Mouse (Mus musculus) liver, embryonic 16.5 days (tissue): ENCODE data around the gene Mr1. TPM values are rescaled to one million over a fixed set of nuclear protein-coding genes. Genes with fewer than 3 reads are reported as not detected.

Experiments
- ATAC-seq: fragments of 200-750 bp; cut with Nextera tagmentation; 2 replicates; pipeline ENCODE4 v1.8.0; 2017; ENCODE audit warnings: low read depth, mild to moderate bottlenecking, moderate number of reproducible peaks, moderate library complexity
- H3K27ac ChIP-seq: fragments of 300-500 bp; sonication (generic); 2 replicates; pipeline ENCODE4 v1.5.1; 2014; ENCODE audit warnings: mild to moderate bottlenecking, low read length
- H3K27me3 ChIP-seq: fragments of 300-500 bp; sonication (generic); 2 replicates; pipeline ENCODE4 v1.6.1; 2014; ENCODE audit warnings: low read depth, low read length, mixed read lengths; ENCODE audit not compliant: control insufficient read depth, insufficient read depth
- H3K36me3 ChIP-seq: fragments of 300-500 bp; sonication (generic); 2 replicates; pipeline ENCODE4 v1.6.1; 2014; ENCODE audit warnings: mild to moderate bottlenecking; ENCODE audit not compliant: control insufficient read depth, insufficient read depth
- H3K4me1 ChIP-seq: fragments of 300-500 bp; sonication (generic); 2 replicates; pipeline ENCODE4 v1.6.1; 2014; ENCODE audit warnings: low read depth, low read length, mixed read lengths; ENCODE audit not compliant: control insufficient read depth
- H3K4me2 ChIP-seq: fragments of 300-500 bp; sonication (generic); 2 replicates; pipeline ENCODE4 v1.6.1; 2014; ENCODE audit warnings: low read depth, low read length, mixed read lengths
- H3K4me3 ChIP-seq: fragments of 300-500 bp; sonication (generic); 2 replicates; pipeline ENCODE4 v1.5.1; 2014; ENCODE audit warnings: low read depth, mild to moderate bottlenecking, low read length
- H3K9ac ChIP-seq: fragments of 300-500 bp; sonication (generic); 2 replicates; pipeline ENCODE4 v1.6.1; 2014; ENCODE audit warnings: low read depth, low read length
- H3K9me3 ChIP-seq: fragments of 300-500 bp; sonication (generic); replicated peaks from 2 replicates; pipeline ENCODE4 v1.6.1; 2016; ENCODE audit warnings: low read length; ENCODE audit not compliant: control insufficient read depth
- WGBS: fragments of 180-500 bp; shearing (Covaris S2); extraction: QIAGEN DNeasy Blood & Tissue Kit; methylation state at CpG from one replicate; pipeline ENCODE4 v1.1.7; 2014; ENCODE audit not compliant: insufficient replicate concordance; 5-methylcytosine and 5-hydroxymethylcytosine counted together
- polyA plus RNA-seq: library from polyadenylated mRNA; unstranded; fragments of >200 nt; fragmentation: Nextera tagmentation; extraction: Ambion mirVana; gene quantifications from 2 replicates; pipeline ENCODE4 v1.2.1, GENCODE M21; 2015

The Mr1 gene
- polyA plus RNA-seq, 1 experiment from 2014 or later: 1.1 TPM

DNA sequence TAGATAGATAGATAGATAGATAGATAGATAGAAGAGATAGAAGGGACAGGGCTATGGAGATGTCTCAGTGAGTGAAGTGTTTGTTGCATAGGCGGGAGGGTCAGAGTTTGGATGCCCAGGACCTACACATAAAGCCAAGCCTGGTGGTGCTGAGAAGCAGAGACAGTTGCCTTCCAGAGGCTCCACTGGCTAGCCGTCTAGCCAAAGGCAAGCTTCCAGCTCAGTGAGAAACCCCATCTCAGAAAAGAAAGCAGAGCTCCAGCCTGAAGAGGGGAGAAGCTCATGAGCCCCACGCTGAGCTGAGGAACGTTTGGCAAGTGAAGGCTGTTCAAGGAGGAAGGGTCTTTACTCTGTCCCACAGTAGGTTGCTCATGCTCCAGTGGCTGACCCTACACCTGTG, 44.0 kb downstream of the Mr1 start:
- Histone ChIP-seq H3K4me2 (no peak overlapping the region), H3K9ac (no peak overlapping the region), H3K27me3 (no peaks in the 10 kb centered on the region), H3K9me3 (no peaks in the 10 kb centered on the region), H3K4me3 (no peak overlapping the region), H3K27ac (no peak overlapping the region), H3K4me1 (peaks cover 4% of the 10 kb centered on the region; the same call in 1 of the 2 replicates), H3K36me3 (no peaks in the 10 kb centered on the region)
- 63% methylated on average over 4 of the region's 4 CpGs for WGBS
- ATAC-seq: no peak

DNA sequence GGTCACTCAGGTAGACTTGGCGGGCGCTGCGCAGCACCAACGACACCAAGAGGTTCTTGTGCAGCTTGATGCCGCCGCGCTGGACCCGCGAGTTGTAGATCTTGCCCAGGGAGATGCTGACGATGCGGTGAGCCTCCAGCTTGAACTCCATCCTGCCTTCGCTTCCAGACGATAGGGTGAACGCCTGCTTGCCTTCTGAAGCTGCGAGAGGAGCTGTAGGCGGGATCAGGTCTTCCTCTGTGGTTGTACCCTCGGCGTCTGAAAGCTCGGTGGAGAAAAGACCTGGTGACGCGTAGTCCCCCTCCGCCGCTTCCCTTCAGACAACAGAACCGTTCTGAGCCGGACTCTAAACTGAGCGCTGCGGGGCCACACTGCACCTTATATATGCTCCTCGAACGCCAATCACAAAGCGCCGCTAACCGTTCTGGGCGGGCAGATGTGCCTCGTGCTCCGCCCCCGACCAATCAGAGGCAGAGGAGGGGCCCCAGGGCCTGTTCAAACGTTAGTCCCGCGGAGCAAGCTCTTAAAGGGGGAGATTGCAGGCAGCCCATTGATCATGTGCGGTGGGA, 47.2 kb downstream of the Mr1 start, which contains the start of gene Ier5:
Ier5 (minus strand) TSS at position 357 of the 569 bp plus-strand sequence.
- H3K9me3 ChIP-seq: no peaks in the 10 kb centered on the region
- under 1% methylated on average over 40 of the region's 40 CpGs for WGBS
- peaks cover 5% of the 10 kb centered on the region; the same call in 1 of the 2 replicates for H3K4me1 ChIP-seq
- H3K27me3 ChIP-seq: no peaks in the 10 kb centered on the region
- peak within 1 kb of the TSS; percentile 94 for H3K27ac ChIP-seq
- H3K36me3 ChIP-seq: no peaks in the 10 kb centered on the region
- peak within 1 kb of the TSS; percentile 96 for H3K4me3 ChIP-seq
- H3K4me2 ChIP-seq: peak within 1 kb of the TSS; percentile 69
- peak; percentile 91 for ATAC-seq
- peak within 1 kb of the TSS; percentile 99 for H3K9ac ChIP-seq

DNA sequence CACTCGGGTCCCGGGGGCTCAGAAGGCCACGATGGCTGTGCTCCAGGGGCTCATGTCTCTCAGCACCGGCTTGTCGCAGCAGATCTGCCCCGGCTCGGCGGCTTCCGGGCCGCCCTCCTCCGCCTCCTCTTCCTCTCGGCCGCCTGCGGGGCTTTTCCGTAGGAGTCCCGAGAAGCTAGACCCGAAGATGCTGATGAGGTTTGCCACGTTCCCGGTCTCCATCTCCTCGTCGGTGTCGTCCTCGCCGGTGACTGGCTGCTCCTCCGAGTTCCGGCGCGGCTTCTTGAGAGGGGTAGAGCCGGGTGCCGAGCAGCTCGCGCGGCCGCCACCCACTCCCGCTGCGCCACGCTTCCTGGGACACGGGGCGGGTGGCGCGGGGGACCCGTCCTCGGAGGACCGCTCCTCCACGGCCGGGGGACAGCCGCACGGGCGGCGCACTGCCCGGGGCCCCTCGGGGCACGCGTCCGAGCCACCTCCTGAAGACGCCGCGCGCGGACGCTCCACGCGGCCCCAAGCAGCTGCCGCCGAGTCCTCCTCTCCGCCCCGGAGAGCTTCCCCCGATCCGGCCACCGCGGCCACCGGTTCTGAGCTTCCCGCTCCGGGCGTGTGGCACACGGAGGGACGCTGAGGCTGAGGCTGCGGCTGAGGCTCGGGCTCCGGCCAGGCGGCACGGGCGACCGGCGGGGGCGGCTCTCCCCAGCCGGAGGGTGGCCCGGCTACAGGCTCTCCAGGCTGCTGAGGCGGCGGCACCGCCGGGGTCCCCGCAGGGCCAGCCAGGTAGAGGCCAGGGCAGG, 47.9 kb downstream of the Mr1 start:
- peak; percentile 48 for ATAC-seq
- Histone ChIP-seq H3K27me3 (no peaks in the 10 kb centered on the region), H3K4me2 (peak overlapping the region; percentile 69), H3K27ac (peak overlapping the region; percentile 94), H3K36me3 (no peaks in the 10 kb centered on the region), H3K4me1 (peaks cover 5% of the 10 kb centered on the region; the same call in 1 of the 2 replicates), H3K9me3 (no peaks in the 10 kb centered on the region), H3K9ac (peak overlapping the region; percentile 99), H3K4me3 (peak overlapping the region; percentile 96)
- WGBS: under 1% methylated on average over 91 of the region's 93 CpGs

DNA sequence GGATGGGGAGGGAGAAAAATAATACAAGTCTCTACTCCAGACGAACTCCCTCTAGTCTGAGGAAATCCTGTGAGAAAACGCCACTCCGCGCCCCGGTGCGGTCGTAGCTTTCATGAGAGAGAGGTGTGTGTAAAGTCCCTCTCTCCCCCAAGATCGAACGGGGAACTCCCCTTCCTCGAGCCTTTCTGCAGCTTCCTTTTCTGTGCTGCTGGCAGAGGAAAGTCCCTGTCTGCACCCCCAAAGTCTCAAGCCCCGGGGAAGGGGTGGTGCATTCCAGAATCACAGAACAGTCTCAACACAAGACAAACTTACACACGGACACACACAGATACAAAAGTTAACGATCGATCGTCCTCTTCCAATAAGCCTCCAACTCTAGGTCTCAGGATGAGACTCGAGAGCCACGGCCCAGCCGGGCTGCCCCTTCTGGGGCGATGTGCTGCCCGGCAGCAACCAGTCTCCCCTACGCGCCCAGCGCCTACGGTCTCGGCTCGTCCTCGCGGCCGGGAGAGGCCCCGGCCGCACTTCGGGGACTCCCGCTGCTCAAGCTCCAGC, 48.6 kb downstream of the Mr1 start:
- ATAC-seq: peak; percentile 9

DNA sequence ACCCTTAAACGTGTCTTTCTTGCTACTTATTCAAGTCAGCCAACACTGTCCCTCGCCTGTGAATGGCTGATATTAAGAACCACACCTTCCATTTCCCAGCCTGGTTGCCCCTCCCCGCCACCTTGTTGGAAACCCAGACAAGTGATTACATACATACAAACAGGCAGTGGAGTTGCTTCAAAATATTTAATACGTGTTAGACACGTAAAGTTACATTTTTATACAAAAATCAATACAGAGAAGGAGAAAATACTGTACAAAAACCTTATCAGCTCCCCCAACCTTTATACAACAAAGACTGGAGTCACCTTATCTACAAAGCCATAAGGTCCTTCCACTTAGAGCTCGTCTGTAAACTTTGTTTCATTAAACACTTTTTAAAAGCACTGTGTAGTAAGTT, 49.3 kb downstream of the Mr1 start:
- WGBS: 7% methylated on average over 6 of the region's 6 CpGs
- H3K4me3 ChIP-seq: peak overlapping the region; percentile 96

More for the DNA sequence above, 48.6 kb downstream of the Mr1 start:
- Histone ChIP-seq H3K36me3 (no peaks in the 10 kb centered on the region), H3K27me3 (no peaks in the 10 kb centered on the region), H3K9me3 (no peaks in the 10 kb centered on the region), H3K4me2 (peak overlapping the region; percentile 69), H3K4me1 (peaks cover 5% of the 10 kb centered on the region; the same call in 1 of the 2 replicates), H3K4me3 (peak overlapping the region; percentile 96), H3K9ac (peak overlapping the region; percentile 99), H3K27ac (peak overlapping the region; percentile 94)
- under 1% methylated on average over 33 of the region's 33 CpGs for WGBS

DNA sequence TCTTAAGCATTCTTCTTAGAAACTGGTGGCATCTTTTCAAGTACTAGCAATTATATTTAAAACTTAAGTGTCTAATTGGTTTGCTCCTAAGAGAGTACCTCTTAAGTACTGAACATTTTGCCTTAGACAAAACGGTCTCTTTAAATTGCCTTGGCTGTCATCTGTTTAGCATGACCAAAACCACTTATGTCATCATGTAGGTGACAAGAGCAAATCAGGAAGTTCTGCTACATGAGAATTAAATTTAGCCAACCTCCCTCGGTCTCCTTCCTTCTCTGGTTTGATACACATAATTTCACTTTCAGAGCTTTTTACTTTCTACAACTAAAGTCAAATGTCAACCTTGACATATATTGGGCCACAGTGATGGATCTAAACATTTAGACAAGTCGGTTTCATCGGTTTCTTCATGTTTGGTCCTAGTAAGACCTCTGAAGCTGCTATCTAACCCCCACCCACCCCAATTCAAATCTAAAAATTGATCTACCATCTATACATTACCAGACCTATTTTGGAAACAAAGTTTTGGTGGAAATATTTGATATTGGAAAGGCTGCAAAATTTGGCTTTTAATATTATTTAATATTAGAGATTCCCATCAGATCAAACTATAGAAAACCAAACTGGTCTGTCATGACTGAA, 49.9 kb downstream of the Mr1 start:
- Histone ChIP-seq H3K9me3 (no peaks in the 10 kb centered on the region), H3K27ac (peak overlapping the region; percentile 94; the same call in 1 of the 2 replicates), H3K4me1 (peaks cover 10% of the 10 kb centered on the region), H3K9ac (peak overlapping the region; percentile 1; the same call in 1 of the 2 replicates), H3K36me3 (no peaks in the 10 kb centered on the region), H3K4me3 (peak overlapping the region; percentile 96), H3K4me2 (peak overlapping the region; percentile 69), H3K27me3 (no peaks in the 10 kb centered on the region)
- 38% methylated on average over 4 of the region's 4 CpGs for WGBS
- ATAC-seq: no peak

More for the DNA sequence above, 49.3 kb downstream of the Mr1 start:
- ATAC-seq: peak; percentile 47
- Histone ChIP-seq H3K36me3 (no peaks in the 10 kb centered on the region), H3K27ac (peak overlapping the region; percentile 94), H3K9me3 (no peaks in the 10 kb centered on the region), H3K27me3 (no peaks in the 10 kb centered on the region), H3K4me2 (peak overlapping the region; percentile 69), H3K4me1 (peaks cover 5% of the 10 kb centered on the region), H3K9ac (peak overlapping the region; percentile 99)

DNA sequence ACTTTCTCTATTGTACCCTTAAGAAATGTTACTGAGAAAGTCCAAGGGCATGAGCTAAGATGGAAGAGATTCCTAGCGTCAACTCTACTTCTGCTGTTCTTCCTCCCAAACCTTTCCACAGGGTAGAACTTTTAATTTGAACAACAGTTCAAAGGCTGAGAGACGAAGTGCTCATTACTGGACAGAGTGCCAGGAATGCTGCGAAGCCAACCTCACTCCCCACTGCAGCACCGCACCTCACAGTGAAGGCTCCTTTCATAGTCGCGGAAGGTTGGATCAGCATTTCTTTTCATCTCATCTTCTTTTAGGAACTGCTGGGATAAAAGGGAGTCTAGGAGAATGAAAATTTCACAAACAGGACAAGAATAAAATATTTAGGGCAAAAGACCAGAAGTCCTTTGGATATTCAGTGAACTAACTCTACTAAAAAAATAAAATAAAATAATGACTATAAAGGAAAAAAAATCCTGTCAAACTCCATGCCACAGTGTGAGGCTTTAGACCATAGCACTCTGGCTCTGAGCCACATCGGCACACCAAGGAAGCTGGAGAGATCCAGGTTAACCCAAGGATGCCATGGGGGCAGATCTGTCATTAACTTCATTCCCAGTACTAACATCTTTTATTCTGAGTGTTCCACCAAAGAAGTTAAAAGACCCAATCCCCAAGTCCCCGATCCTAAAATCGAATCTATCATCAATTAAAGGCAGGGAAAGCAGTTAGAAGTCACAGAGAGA, 52.5 kb downstream of the Mr1 start:
- H3K27ac ChIP-seq: no peak overlapping the region
- H3K27me3 ChIP-seq: no peaks in the 10 kb centered on the region
- no peak overlapping the region for H3K9ac ChIP-seq
- no peak for ATAC-seq
- no peak overlapping the region for H3K4me2 ChIP-seq
- 79% methylated on average over 9 of the region's 9 CpGs for WGBS
- H3K4me3 ChIP-seq: no peak overlapping the region
- H3K4me1 ChIP-seq: peaks cover 6% of the 10 kb centered on the region
- no peaks in the 10 kb centered on the region for H3K9me3 ChIP-seq
- no peaks in the 10 kb centered on the region for H3K36me3 ChIP-seq

DNA sequence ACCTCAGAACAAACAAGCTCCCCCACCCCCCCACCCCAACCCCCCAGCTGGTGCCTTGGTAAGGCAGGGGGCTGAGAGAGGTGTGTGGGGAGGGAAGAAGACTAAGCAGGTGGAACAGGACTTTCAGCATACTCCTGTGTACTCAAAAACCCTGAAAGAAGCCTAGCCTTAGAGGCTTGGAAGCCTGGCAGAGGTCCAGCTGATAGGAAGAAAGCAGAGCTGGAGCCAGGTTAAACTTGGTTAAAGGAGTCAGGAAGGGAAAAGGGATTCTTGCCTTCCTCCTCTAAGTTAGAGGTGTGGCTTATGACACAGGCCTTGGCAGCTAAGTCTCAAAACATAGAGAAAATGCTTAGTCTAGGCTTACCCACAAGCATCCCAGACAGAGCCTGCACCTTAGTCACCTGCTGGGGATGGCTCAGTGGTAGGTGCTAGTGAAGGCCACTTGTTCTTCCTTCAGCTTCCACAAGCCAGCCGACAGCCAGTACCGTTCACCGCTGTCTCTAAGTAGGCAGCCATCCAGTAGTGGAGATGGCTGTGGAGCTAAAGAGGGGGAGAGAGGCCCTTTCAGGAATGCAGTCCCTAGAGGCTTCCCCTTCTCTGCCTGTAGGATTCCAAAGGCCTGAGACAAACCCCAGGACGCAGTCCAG, 53.3 kb downstream of the Mr1 start:
- H3K9me3 ChIP-seq: no peaks in the 10 kb centered on the region
- H3K4me1 ChIP-seq: peaks cover 6% of the 10 kb centered on the region
- 85% methylated on average over 4 of the region's 4 CpGs for WGBS
- no peak overlapping the region for H3K4me3 ChIP-seq
- no peaks in the 10 kb centered on the region for H3K27me3 ChIP-seq
- ATAC-seq: no peak
- no peak overlapping the region for H3K4me2 ChIP-seq
- H3K27ac ChIP-seq: no peak overlapping the region
- H3K36me3 ChIP-seq: no peaks in the 10 kb centered on the region
- no peak overlapping the region for H3K9ac ChIP-seq
